Mouse (Mus musculus) midbrain, embryonic 10.5 days (tissue): ENCODE results near the gene 2010109A12Rik. TPM values are rescaled to one million over a fixed set of nuclear protein-coding genes. Genes with fewer than 3 reads are reported as not detected.

Source experiments
- DNase-seq: peaks from one replicate; pipeline ENCODE4 v3.0.0-alpha.2; 2017; ENCODE audit warnings: low spot score
- H3K27ac ChIP-seq: fragments of 300-500 bp; sonication (generic); replicated peaks from 2 replicates; pipeline ENCODE4 v1.5.1; 2016; ENCODE audit warnings: mild to moderate bottlenecking
- H3K27me3 ChIP-seq: fragments of 300-500 bp; sonication (generic); 2 replicates; pipeline ENCODE4 v1.6.1; 2016; ENCODE audit warnings: low read depth, mild to moderate bottlenecking; ENCODE audit not compliant: poor library complexity, severe bottlenecking
- H3K36me3 ChIP-seq: fragments of 300-500 bp; sonication (generic); 2 replicates; pipeline ENCODE4 v1.6.1; 2016; ENCODE audit warnings: mild to moderate bottlenecking, moderate library complexity
- H3K4me1 ChIP-seq: fragments of 300-500 bp; sonication (generic); 2 replicates; pipeline ENCODE4 v1.6.1; 2016
- H3K4me3 ChIP-seq: fragments of 300-500 bp; sonication (generic); 2 replicates; pipeline ENCODE4 v1.5.1; 2016; ENCODE audit warnings: mild to moderate bottlenecking, moderate library complexity
- H3K9me3 ChIP-seq: fragments of 300-500 bp; sonication (generic); replicated peaks from 2 replicates; pipeline ENCODE4 v1.6.1; 2016; ENCODE audit warnings: mild to moderate bottlenecking
- WGBS: fragments of 180-500 bp; shearing (Covaris S2); methylation state at CpG from one replicate; pipeline ENCODE4 v1.1.7; 2016; 5-methylcytosine and 5-hydroxymethylcytosine counted together
- polyA plus RNA-seq: library from polyadenylated mRNA; unstranded; fragments of >200 nt; fragmentation: Nextera tagmentation; extraction: Ambion mirVana; gene quantifications from 2 replicates; pipeline ENCODE4 v1.2.1, GENCODE M21; 2016

Gene 2010109A12Rik
- polyA plus RNA-seq, 1 experiment from 2014 or later: 3.0 TPM

- H3K36me3 ChIP-seq: no peaks in the 10 kb centered on the region
- WGBS: 87% methylated on average over 2 of the region's 2 CpGs
- no peaks in the 10 kb centered on the region for H3K9me3 ChIP-seq
- DNase-seq: no peak
- no peak overlapping the region for H3K4me3 ChIP-seq
- H3K27me3 ChIP-seq: no peaks in the 10 kb centered on the region
- no peaks in the 10 kb centered on the region for H3K4me1 ChIP-seq
- no peak overlapping the region for H3K27ac ChIP-seq
Observed at GRCm38 (mm10) chr5:93234605-93235004, 28.3 kb downstream of the 2010109A12Rik start.

- no peaks in the 10 kb centered on the region for H3K27me3 ChIP-seq
- DNase-seq: no peak
- WGBS: 97% methylated on average over 3 of the region's 3 CpGs
- no peaks in the 10 kb centered on the region for H3K36me3 ChIP-seq
- no peak overlapping the region for H3K27ac ChIP-seq
- no peaks in the 10 kb centered on the region for H3K4me1 ChIP-seq
- H3K4me3 ChIP-seq: no peak overlapping the region
- no peaks in the 10 kb centered on the region for H3K9me3 ChIP-seq
Observed at GRCm38 (mm10) chr5:93235888-93236287, 29.6 kb downstream of the 2010109A12Rik start.

GRCm38 (mm10) chr5:93236541-93236940 is 30.2 kb downstream of the 2010109A12Rik start:
- Histone ChIP-seq H3K36me3 (no peaks in the 10 kb centered on the region), H3K27ac (no peak overlapping the region), H3K4me3 (no peak overlapping the region), H3K9me3 (no peaks in the 10 kb centered on the region), H3K4me1 (no peaks in the 10 kb centered on the region), H3K27me3 (no peaks in the 10 kb centered on the region)
- 92% methylated on average over 4 of the region's 4 CpGs for WGBS
- DNase-seq: no peak

GRCm38 (mm10) chr5:93239590-93240544 is 33.5 kb downstream of the 2010109A12Rik start:
- H3K4me1 ChIP-seq: no peaks in the 10 kb centered on the region

GRCm38 (mm10) chr5:93245280-93245679 is 39.0 kb downstream of the 2010109A12Rik start:
- Histone ChIP-seq H3K27me3 (no peaks in the 10 kb centered on the region), H3K4me3 (no peak overlapping the region), H3K9me3 (no peaks in the 10 kb centered on the region), H3K36me3 (no peaks in the 10 kb centered on the region), H3K27ac (no peak overlapping the region), H3K4me1 (no peaks in the 10 kb centered on the region)
- DNase-seq: no peak
- WGBS: 87% methylated on average over 2 of the region's 2 CpGs

More at GRCm38 (mm10) chr5:93239590-93240544, 33.5 kb downstream of the 2010109A12Rik start:
- H3K27ac ChIP-seq: no peak overlapping the region
- no peak for DNase-seq
- H3K9me3 ChIP-seq: no peaks in the 10 kb centered on the region
- H3K4me3 ChIP-seq: no peak overlapping the region
- WGBS: 88% methylated on average over 8 of the region's 8 CpGs
- no peaks in the 10 kb centered on the region for H3K36me3 ChIP-seq
- no peaks in the 10 kb centered on the region for H3K27me3 ChIP-seq

- Histone ChIP-seq H3K9me3 (no peaks in the 10 kb centered on the region), H3K36me3 (no peaks in the 10 kb centered on the region), H3K4me1 (no peaks in the 10 kb centered on the region), H3K27ac (no peak overlapping the region), H3K4me3 (no peak overlapping the region), H3K27me3 (no peaks in the 10 kb centered on the region)
- 88% methylated on average over 6 of the region's 6 CpGs for WGBS
- DNase-seq: no peak
Observed at GRCm38 (mm10) chr5:93249940-93250578, 43.7 kb downstream of the 2010109A12Rik start.

GRCm38 (mm10) chr5:93251001-93251760 is 44.9 kb downstream of the 2010109A12Rik start:
- no peak for DNase-seq
- Histone ChIP-seq H3K36me3 (no peaks in the 10 kb centered on the region), H3K9me3 (no peaks in the 10 kb centered on the region), H3K4me3 (no peak overlapping the region), H3K4me1 (no peaks in the 10 kb centered on the region), H3K27ac (no peak overlapping the region), H3K27me3 (no peaks in the 10 kb centered on the region)
- 87% methylated on average over 12 of the region's 12 CpGs for WGBS

- Histone ChIP-seq H3K9me3 (no peaks in the 10 kb centered on the region), H3K4me3 (no peak overlapping the region), H3K27me3 (no peaks in the 10 kb centered on the region), H3K36me3 (no peaks in the 10 kb centered on the region), H3K4me1 (no peaks in the 10 kb centered on the region), H3K27ac (no peak overlapping the region)
- WGBS: 89% methylated on average over 5 of the region's 5 CpGs
- no peak for DNase-seq
Observed at GRCm38 (mm10) chr5:93255759-93256265, 49.5 kb downstream of the 2010109A12Rik start.

GRCm38 (mm10) chr5:93256820-93257405 is 50.6 kb downstream of the 2010109A12Rik start:
- H3K4me1 ChIP-seq: no peaks in the 10 kb centered on the region
- H3K27ac ChIP-seq: no peak overlapping the region
- no peak for DNase-seq
- no peaks in the 10 kb centered on the region for H3K27me3 ChIP-seq
- H3K4me3 ChIP-seq: no peak overlapping the region
- H3K9me3 ChIP-seq: no peaks in the 10 kb centered on the region
- H3K36me3 ChIP-seq: no peaks in the 10 kb centered on the region

GRCm38 (mm10) chr5:93259349-93259748 is 53.0 kb downstream of the 2010109A12Rik start:
- Histone ChIP-seq H3K4me1 (no peaks in the 10 kb centered on the region), H3K9me3 (no peaks in the 10 kb centered on the region), H3K27ac (no peak overlapping the region), H3K4me3 (no peak overlapping the region), H3K36me3 (no peaks in the 10 kb centered on the region), H3K27me3 (no peaks in the 10 kb centered on the region)
- DNase-seq: no peak

GRCm38 (mm10) chr5:93260983-93261382 is 54.7 kb downstream of the 2010109A12Rik start:
- H3K27me3 ChIP-seq: no peaks in the 10 kb centered on the region
- H3K4me3 ChIP-seq: no peak overlapping the region
- no peak overlapping the region for H3K27ac ChIP-seq
- no peaks in the 10 kb centered on the region for H3K9me3 ChIP-seq
- H3K4me1 ChIP-seq: peaks cover 2% of the 10 kb centered on the region
- 71% methylated on average over 3 of the region's 3 CpGs for WGBS
- no peaks in the 10 kb centered on the region for H3K36me3 ChIP-seq
- DNase-seq: no peak

- H3K4me3 ChIP-seq: no peak overlapping the region
- H3K4me1 ChIP-seq: peaks cover 8% of the 10 kb centered on the region
- H3K27me3 ChIP-seq: no peaks in the 10 kb centered on the region
- H3K9me3 ChIP-seq: no peaks in the 10 kb centered on the region
- H3K27ac ChIP-seq: no peak overlapping the region
- WGBS: 89% methylated on average over 2 of the region's 2 CpGs
- no peak for DNase-seq
- no peaks in the 10 kb centered on the region for H3K36me3 ChIP-seq
Observed at GRCm38 (mm10) chr5:93262751-93263150, 56.4 kb downstream of the 2010109A12Rik start.
